Mouse (Mus musculus) kidney, embryonic 16.5 days (tissue): ENCODE results near the gene Hnrnpk. TPM values are rescaled to one million over a fixed set of nuclear protein-coding genes. Genes with fewer than 3 reads are reported as not detected.
"Not testable (repeated sequence)": the region's sequence is repeated elsewhere in the genome, so short reads cannot be mapped to it uniquely, and the experiment has no call there.

ENCODE experiments used
- ATAC-seq: fragments of 200-750 bp; cut with Nextera tagmentation; 2 replicates; pipeline ENCODE4 v1.8.0; 2017; ENCODE audit warnings: moderate TSS enrichment; ENCODE audit not compliant: low FRiP score, low TSS enrichment
- H3K27ac ChIP-seq: fragments of 300-500 bp; sonication (generic); 2 replicates; pipeline ENCODE4 v1.5.1; 2014; ENCODE audit warnings: low read length
- H3K27me3 ChIP-seq: fragments of 300-500 bp; sonication (generic); 2 replicates; pipeline ENCODE4 v1.6.1; 2014; ENCODE audit warnings: low read length, control low read depth, mixed read lengths; ENCODE audit not compliant: insufficient read depth
- H3K36me3 ChIP-seq: fragments of 300-500 bp; sonication (generic); 2 replicates; pipeline ENCODE4 v1.6.1; 2014; ENCODE audit warnings: low read length, control low read depth, mixed read lengths; ENCODE audit not compliant: insufficient read depth
- H3K4me1 ChIP-seq: fragments of 300-500 bp; sonication (generic); 2 replicates; pipeline ENCODE4 v1.6.1; 2014; ENCODE audit warnings: low read length, control low read depth, mixed read lengths; ENCODE audit not compliant: insufficient read depth
- H3K4me2 ChIP-seq: fragments of 300-500 bp; sonication (generic); replicated peaks from 2 replicates; pipeline ENCODE4 v1.6.1; 2014; ENCODE audit warnings: low read depth, low read length
- H3K4me3 ChIP-seq: fragments of 300-500 bp; sonication (generic); 2 replicates; pipeline ENCODE4 v1.5.1; 2014; ENCODE audit warnings: mild to moderate bottlenecking, low read length
- H3K9ac ChIP-seq: fragments of 300-500 bp; sonication (generic); replicated peaks from 2 replicates; pipeline ENCODE4 v1.6.1; 2014; ENCODE audit warnings: low read length
- H3K9me3 ChIP-seq: fragments of 300-500 bp; sonication (generic); 2 replicates; pipeline ENCODE4 v1.6.1; 2016; ENCODE audit warnings: low read length, control low read depth
- WGBS: fragments of 180-500 bp; shearing (Covaris S2); extraction: QIAGEN DNeasy Blood & Tissue Kit; methylation state at CpG from one replicate; pipeline ENCODE4 v1.1.7; 2014; 5-methylcytosine and 5-hydroxymethylcytosine counted together
- polyA plus RNA-seq: library from polyadenylated mRNA; unstranded; fragments of >200 nt; fragmentation: Nextera tagmentation; extraction: Ambion mirVana; gene quantifications from 2 replicates; pipeline ENCODE4 v1.2.1, GENCODE M21; 2015

Gene Hnrnpk
- polyA plus RNA-seq: 1,654 and 1,686 TPM in 2 replicates

DNA sequence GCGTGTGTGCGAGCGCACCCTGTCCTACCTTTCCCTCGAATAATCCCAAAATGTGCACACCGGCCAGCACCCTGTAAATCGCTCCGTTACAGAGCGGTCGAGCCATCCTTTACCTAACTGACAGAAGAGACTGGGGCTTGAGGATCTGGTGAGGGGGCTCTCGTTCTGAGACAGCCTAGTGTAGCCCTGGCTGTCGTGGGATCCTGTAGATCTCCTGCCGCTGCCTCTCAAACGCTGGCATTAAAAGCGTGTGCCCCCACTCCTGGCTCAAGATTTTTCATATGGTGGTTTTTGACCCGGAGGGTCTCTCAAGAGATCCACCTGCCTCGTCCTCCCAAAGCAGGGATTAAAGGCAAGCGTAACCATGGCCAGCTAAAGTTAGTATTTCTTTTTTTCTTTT lies at the start of gene Hnrnpk:
Gene Hnrnpk, minus strand, starts transcription at position 101 of the 400 bp plus-strand sequence.
- WGBS: 7% methylated on average over 17 of the region's 17 CpGs
- not testable (repeated sequence) for H3K9me3 ChIP-seq, H3K36me3 ChIP-seq, H3K27me3 ChIP-seq, ATAC-seq
- Histone ChIP-seq H3K27ac (peak within 1 kb of the TSS; percentile 98), H3K4me2 (peak within 1 kb of the TSS; percentile 53), H3K4me3 (peak within 1 kb of the TSS; percentile 73), H3K4me1 (peaks cover 13% of the 10 kb centered on the region), H3K9ac (peak within 1 kb of the TSS; percentile 100)

DNA sequence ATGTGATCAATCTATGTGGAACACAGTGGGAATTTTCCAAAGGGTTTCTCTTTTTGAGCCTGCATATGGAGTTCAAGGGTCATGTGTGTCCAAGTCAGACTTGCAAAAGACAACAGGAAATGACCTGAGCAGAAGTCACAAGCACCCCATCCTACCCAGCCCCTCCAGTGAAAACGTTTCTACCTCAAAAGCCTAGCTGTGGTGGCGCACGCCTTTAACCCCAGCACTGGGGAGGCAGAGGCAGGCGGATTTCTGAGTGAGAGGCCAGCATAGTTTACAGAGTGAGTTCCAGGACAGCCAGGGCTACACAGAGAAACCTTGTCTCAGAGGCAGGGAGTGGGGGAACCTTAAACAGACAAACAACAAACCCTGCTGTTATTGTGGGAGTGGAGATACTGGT lies 49.1 kb upstream of the Hnrnpk start:
- Histone ChIP-seq H3K27ac (no peak overlapping the region), H3K9me3 (no peaks in the 10 kb centered on the region), H3K4me3 (no peak overlapping the region), H3K9ac (no peak overlapping the region), H3K4me1 (peaks cover 6% of the 10 kb centered on the region), H3K4me2 (no peak overlapping the region), H3K27me3 (peaks cover 13% of the 10 kb centered on the region), H3K36me3 (no peaks in the 10 kb centered on the region)
- no peak for ATAC-seq
- WGBS: 69% methylated on average over 4 of the region's 4 CpGs

DNA sequence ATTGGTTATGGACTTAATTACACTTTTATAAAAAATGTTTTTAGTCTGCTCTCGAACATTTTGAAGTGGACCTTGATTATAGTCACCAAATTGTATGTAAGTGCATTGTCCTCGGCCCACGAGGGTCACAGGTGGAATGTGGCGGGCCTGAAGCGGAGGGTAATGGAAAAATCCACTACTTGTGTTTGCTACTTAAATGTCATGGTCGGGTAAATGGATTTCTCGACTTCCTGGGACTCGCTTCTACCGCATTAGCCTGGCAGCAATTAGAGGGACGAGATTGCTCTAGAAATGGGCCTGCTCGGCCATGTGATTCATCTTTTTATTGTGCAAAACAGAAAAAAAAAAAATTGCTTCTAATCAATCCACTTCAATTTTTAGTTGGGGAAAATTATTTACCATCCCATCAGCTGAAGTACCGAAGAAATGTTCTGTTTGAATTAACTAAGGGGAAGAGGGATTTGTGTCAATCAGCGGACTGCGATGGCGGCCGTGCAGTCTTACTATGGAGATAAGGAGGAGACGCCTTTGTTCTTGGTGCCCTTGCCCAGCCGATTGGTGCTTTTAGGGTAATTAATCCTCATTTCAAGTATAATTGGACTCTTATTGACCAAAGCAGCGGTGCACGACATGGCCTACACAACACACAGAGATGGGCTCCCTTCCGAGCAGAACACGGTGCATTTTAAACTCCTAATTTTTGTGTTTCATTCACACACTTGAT lies 47.5 kb upstream of the Hnrnpk start:
- H3K4me3 ChIP-seq: no peak overlapping the region
- no peak for ATAC-seq
- H3K9me3 ChIP-seq: no peaks in the 10 kb centered on the region
- 71% methylated on average over 22 of the region's 22 CpGs for WGBS
- peaks cover 6% of the 10 kb centered on the region for H3K4me1 ChIP-seq
- H3K27me3 ChIP-seq: peaks cover 13% of the 10 kb centered on the region
- H3K9ac ChIP-seq: no peak overlapping the region
- H3K4me2 ChIP-seq: no peak overlapping the region
- no peaks in the 10 kb centered on the region for H3K36me3 ChIP-seq
- no peak overlapping the region for H3K27ac ChIP-seq

DNA sequence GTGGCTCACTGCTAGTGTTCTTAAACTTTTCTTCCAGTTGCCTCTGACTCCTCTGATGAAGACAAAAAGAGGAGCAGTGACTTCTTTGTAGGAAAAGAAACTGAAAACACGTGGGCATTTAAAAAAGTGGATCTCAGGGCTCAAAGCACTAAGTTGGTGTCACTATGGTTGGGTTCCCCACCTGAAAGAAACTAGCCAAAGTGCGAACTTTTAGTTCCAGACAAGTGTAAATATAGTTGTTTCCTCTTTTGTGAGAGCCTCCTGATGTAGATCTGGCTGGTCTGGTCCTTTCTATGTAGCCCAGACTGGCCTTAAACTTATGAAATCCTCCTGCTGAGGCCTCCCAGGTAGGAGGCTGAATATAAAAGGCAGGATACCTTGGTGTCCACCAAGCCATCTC lies 43.4 kb upstream of the Hnrnpk start:
- Histone ChIP-seq H3K4me1 (peaks cover 7% of the 10 kb centered on the region; the same call in 1 of the 2 replicates), H3K4me2 (no peak overlapping the region), H3K27ac (no peak overlapping the region), H3K27me3 (no peaks in the 10 kb centered on the region), H3K4me3 (no peak overlapping the region), H3K9me3 (no peaks in the 10 kb centered on the region), H3K9ac (no peak overlapping the region), H3K36me3 (no peaks in the 10 kb centered on the region)
- WGBS: 79% methylated on average over 2 of the region's 2 CpGs
- no peak for ATAC-seq

DNA sequence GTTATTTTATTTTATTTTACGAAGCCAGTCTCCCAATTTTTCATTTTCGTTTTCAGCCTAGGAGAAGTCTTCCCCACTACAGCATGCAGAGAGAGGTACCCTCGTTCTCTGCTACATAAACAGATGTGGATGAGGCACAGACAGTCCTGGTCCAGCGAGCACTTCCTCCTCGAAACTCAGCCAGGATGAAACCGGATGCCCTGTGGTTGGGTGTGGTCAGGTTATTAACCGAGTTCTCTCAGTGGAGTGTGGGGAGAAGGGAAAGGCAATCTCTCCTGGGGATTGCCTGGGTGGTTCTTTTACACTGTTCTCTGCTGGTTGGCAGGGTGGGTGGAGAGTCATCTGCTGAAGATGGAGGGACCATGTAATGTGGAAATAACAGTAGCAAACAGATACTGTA lies 40.6 kb upstream of the Hnrnpk start:
- no peak for ATAC-seq
- H3K4me1 ChIP-seq: peaks cover 7% of the 10 kb centered on the region; the same call in 1 of the 2 replicates
- no peak overlapping the region for H3K9ac ChIP-seq
- no peak overlapping the region for H3K4me2 ChIP-seq
- H3K36me3 ChIP-seq: no peaks in the 10 kb centered on the region
- no peaks in the 10 kb centered on the region for H3K27me3 ChIP-seq
- H3K27ac ChIP-seq: no peak overlapping the region
- WGBS: 23% methylated on average over 7 of the region's 7 CpGs
- no peaks in the 10 kb centered on the region for H3K9me3 ChIP-seq
- H3K4me3 ChIP-seq: no peak overlapping the region

DNA sequence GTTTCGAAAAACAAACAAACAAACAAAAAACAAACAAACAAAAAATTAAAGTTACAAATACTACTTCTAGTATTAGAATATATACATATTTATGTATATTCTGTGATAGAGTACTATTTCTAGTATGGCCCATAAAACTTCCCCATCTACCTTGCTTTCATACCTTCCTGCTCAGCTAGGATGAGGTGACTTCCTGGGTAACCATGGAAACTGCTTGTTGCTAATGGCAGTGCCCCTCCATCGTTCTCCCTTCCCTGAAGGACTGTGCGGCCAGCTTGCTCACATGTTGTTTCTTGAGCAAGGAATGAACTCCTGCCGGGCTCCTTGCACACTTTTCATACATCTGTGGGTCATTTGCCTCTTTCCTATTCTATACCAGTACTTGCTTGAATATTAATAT lies 40.2 kb upstream of the Hnrnpk start:
- 57% methylated on average over 4 of the region's 4 CpGs for WGBS
- no peaks in the 10 kb centered on the region for H3K36me3 ChIP-seq
- ATAC-seq: no peak
- H3K4me2 ChIP-seq: no peak overlapping the region
- no peak overlapping the region for H3K9ac ChIP-seq
- H3K4me3 ChIP-seq: no peak overlapping the region
- H3K9me3 ChIP-seq: no peaks in the 10 kb centered on the region
- peaks cover 7% of the 10 kb centered on the region; the same call in 1 of the 2 replicates for H3K4me1 ChIP-seq
- H3K27ac ChIP-seq: no peak overlapping the region
- H3K27me3 ChIP-seq: no peaks in the 10 kb centered on the region

DNA sequence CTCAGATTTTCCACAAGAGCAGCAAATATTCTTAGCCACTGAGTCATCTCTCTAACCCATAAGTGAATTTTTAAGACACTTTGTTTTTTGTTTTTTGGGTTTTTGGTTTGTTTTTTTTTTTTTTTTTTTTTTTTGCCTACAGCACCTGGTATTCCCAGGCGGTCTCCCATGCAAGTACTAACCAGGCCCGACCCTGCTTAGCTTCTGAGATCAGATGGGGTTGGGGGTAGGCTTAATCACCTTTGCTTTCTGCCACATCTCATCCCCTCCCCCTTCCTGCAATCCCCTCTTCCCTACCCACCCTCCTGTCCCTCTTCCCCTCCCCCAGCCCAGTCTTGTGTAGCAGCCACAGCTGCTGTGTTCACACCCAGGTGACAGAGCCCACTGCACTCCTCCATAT lies 36.6 kb upstream of the Hnrnpk start:
- peaks cover 7% of the 10 kb centered on the region; the same call in 1 of the 2 replicates for H3K4me1 ChIP-seq
- no peak overlapping the region for H3K4me3 ChIP-seq
- no peaks in the 10 kb centered on the region for H3K36me3 ChIP-seq
- H3K27ac ChIP-seq: no peak overlapping the region
- H3K27me3 ChIP-seq: no peaks in the 10 kb centered on the region
- no peak for ATAC-seq
- H3K9ac ChIP-seq: no peak overlapping the region
- no peaks in the 10 kb centered on the region for H3K9me3 ChIP-seq
- 52% methylated on average over 2 of the region's 2 CpGs for WGBS
- H3K4me2 ChIP-seq: no peak overlapping the region

DNA sequence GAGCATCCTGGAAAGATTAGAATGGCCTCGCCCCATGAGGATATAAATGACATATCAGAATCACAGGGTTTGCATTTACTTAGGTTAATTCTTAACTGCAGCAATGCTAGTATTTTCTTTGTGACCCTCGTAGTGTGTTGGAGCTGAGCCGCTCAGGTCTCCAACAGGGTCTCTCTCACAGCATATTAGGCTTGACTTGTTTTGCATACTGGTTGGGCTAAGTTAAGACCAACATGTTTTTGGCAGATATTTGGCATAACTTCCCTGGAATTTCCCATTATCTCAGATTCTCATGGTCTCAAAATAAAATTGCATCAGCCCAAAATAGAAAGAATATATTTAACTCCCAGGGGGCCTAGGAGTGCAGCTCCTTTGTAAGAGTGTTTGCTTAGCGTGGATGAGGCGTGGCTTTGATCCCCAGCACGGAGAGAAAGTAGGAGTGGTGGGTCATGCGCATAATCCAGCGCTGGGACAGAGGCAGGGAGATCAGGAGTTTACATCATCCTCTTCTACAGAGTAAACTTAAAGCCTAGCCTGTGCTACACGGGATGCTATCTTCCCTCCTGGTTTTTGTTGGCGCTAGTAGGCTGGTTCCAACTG lies 20.0 kb upstream of the Hnrnpk start:
- H3K36me3 ChIP-seq: no peaks in the 10 kb centered on the region
- H3K27ac ChIP-seq: no peak overlapping the region
- WGBS: 61% methylated on average over 10 of the region's 10 CpGs
- no peak overlapping the region for H3K4me2 ChIP-seq
- H3K4me1 ChIP-seq: 0 out of 2 replicates have a peak, but pooled peaks cover 7% of the 10 kb centered on the region
- no peak for ATAC-seq
- H3K4me3 ChIP-seq: no peak overlapping the region
- no peaks in the 10 kb centered on the region for H3K9me3 ChIP-seq
- no peaks in the 10 kb centered on the region for H3K27me3 ChIP-seq
- no peak overlapping the region for H3K9ac ChIP-seq

DNA sequence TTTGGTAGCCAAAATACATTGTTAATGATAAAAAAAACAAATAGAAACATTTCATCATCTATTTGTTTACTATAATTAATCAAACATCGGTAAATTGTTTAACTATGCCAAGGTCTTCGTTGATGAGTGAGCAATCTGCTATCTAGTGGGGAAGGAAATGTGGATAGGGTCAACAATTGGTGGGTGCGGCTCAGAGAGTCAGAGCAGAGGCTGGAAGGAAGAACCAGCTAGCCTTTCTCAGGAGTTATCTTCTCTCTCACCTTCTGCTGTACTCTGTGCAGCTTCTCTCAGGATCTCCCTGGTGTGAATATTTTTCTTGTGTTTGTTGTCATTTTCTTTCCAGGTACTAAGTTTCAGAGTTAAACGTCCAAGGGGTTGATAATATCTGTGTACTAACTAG lies 19.1 kb upstream of the Hnrnpk start:
- H3K4me2 ChIP-seq: no peak overlapping the region
- H3K4me1 ChIP-seq: 0 out of 2 replicates have a peak, but pooled peaks cover 7% of the 10 kb centered on the region
- H3K9ac ChIP-seq: no peak overlapping the region
- H3K9me3 ChIP-seq: no peaks in the 10 kb centered on the region
- H3K27ac ChIP-seq: no peak overlapping the region
- H3K36me3 ChIP-seq: no peaks in the 10 kb centered on the region
- H3K4me3 ChIP-seq: no peak overlapping the region
- no peak for ATAC-seq
- no peaks in the 10 kb centered on the region for H3K27me3 ChIP-seq
- WGBS: 79% methylated on average over 4 of the region's 4 CpGs

DNA sequence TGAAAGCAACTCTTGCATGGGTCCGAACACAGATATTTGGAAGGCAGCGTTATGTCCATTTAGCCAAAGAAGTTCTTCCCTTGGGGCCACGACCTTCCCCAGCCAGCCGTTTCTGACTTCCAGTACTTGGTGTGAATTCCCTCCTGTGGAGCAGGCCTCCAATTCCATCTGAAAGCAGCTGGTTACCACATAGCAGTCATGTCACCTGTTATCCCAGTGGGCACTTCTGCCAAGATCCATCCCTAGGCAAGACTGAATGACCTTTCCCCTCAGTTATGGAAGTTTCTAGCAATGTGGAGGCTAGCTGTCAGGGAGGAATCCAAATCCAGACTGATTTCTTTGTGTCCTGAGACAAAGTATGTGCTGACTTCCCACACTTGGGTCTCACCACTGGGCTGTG lies 17.9 kb upstream of the Hnrnpk start:
- Histone ChIP-seq H3K27ac (no peak overlapping the region), H3K4me2 (no peak overlapping the region), H3K9ac (no peak overlapping the region), H3K36me3 (no peaks in the 10 kb centered on the region), H3K4me3 (no peak overlapping the region), H3K9me3 (no peaks in the 10 kb centered on the region), H3K4me1 (0 out of 2 replicates have a peak, but pooled peaks cover 7% of the 10 kb centered on the region), H3K27me3 (no peaks in the 10 kb centered on the region)
- ATAC-seq: no peak
- WGBS: 82% methylated on average over 4 of the region's 4 CpGs
